Mouse (Mus musculus) midbrain, embryonic 13.5 days (tissue): ENCODE measurements around the gene Lpp. TPM values are rescaled to one million over a fixed set of nuclear protein-coding genes. Genes with fewer than 3 reads are reported as not detected.

Source experiments
- ATAC-seq: fragments of 200-750 bp; cut with Nextera tagmentation; 2 replicates; pipeline ENCODE4 v1.8.0; 2017; ENCODE audit warnings: mild to moderate bottlenecking, moderate TSS enrichment, moderate library complexity
- H3K27ac ChIP-seq: fragments of 300-500 bp; sonication (generic); 2 replicates; pipeline ENCODE4 v1.5.1; 2015; ENCODE audit warnings: inconsistent platforms, mild to moderate bottlenecking, moderate library complexity
- H3K27me3 ChIP-seq: fragments of 300-500 bp; sonication (generic); 2 replicates; pipeline ENCODE4 v1.6.1; 2015; ENCODE audit warnings: mild to moderate bottlenecking, inconsistent platforms
- H3K36me3 ChIP-seq: fragments of 300-500 bp; sonication (generic); 2 replicates; pipeline ENCODE4 v1.6.1; 2015; ENCODE audit warnings: mild to moderate bottlenecking, inconsistent platforms
- H3K4me1 ChIP-seq: fragments of 300-500 bp; sonication (generic); replicated peaks from 2 replicates; pipeline ENCODE4 v1.6.1; 2015; ENCODE audit warnings: inconsistent platforms
- H3K4me2 ChIP-seq: fragments of 300-500 bp; sonication (generic); replicated peaks from 2 replicates; pipeline ENCODE4 v1.6.1; 2015; ENCODE audit warnings: moderate library complexity, mild to moderate bottlenecking, inconsistent platforms
- H3K4me3 ChIP-seq: fragments of 300-500 bp; sonication (generic); replicated peaks from 2 replicates; pipeline ENCODE4 v1.5.1; 2015; ENCODE audit warnings: mild to moderate bottlenecking, inconsistent platforms
- H3K9ac ChIP-seq: fragments of 300-500 bp; sonication (generic); replicated peaks from 2 replicates; pipeline ENCODE4 v1.6.1; 2015; ENCODE audit warnings: mild to moderate bottlenecking, inconsistent platforms
- H3K9me3 ChIP-seq: fragments of 300-500 bp; sonication (generic); 2 replicates; pipeline ENCODE4 v1.6.1; 2016; ENCODE audit warnings: mild to moderate bottlenecking, inconsistent platforms
- WGBS: fragments of 180-500 bp; shearing (Covaris S2); methylation state at CpG from one replicate; pipeline ENCODE4 v1.1.7; 2015; 5-methylcytosine and 5-hydroxymethylcytosine counted together
- polyA plus RNA-seq: library from polyadenylated mRNA; unstranded; fragments of >200 nt; fragmentation: Nextera tagmentation; extraction: Ambion mirVana; gene quantifications from 2 replicates; pipeline ENCODE4 v1.2.1, GENCODE M21; 2015

Lpp gene
- polyA plus RNA-seq, 1 experiment from 2014 or later = 9.0 TPM

DNA sequence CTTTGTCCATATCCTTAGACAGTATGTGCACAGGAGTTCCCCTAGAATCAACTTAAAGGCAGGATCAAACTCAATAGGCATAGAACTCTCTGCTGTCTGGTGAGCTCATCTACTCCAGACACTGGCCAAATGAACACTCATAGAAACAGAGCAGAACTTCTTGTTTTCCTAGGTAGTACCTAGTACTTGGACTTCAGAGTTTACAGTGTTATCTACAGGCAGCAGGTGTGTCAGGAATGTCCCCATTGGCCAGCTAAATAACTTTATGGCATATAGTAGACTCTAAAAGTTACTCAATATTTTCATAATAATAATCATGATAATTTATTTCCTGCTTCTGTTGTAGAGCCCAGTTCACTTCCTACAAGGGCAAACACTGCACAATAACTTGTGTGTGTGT lies 16.8 kb upstream of the Lpp start:
- ATAC-seq = no peak
- H3K4me1 ChIP-seq = no peaks in the 10 kb centered on the region
- no peak overlapping the region for H3K9ac ChIP-seq
- H3K4me2 ChIP-seq = no peak overlapping the region
- no peak overlapping the region for H3K4me3 ChIP-seq
- no peaks in the 10 kb centered on the region for H3K36me3 ChIP-seq
- H3K27me3 ChIP-seq = no peaks in the 10 kb centered on the region
- no peaks in the 10 kb centered on the region for H3K9me3 ChIP-seq
- H3K27ac ChIP-seq = no peak overlapping the region

DNA sequence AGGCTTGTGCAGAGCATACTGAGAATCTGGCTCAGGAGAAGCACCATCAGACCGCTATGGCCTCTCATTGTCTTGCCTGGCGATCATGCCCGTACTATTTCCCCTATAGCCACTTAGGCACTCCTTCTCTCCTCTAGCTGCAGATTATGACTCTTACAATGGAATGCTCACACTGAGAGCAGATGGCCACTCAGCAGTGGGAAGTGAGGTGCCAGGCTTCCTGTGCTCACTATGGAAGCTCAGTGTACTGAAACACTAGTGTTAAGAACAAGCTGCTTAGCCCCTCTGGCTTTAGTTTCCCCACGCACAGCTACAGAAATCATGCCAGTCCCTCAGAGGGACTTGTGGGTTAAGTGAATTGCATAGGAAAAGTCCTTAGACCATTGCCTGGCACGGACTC lies 2.7 kb upstream of the Lpp start:
- H3K9me3 ChIP-seq = no peaks in the 10 kb centered on the region; the same call in 1 of the 2 replicates
- H3K27me3 ChIP-seq = 0 out of 2 replicates have a peak, but pooled peaks cover 3% of the 10 kb centered on the region
- ATAC-seq = no peak
- no peak overlapping the region for H3K4me3 ChIP-seq
- H3K27ac ChIP-seq = no peak overlapping the region
- no peak overlapping the region for H3K9ac ChIP-seq
- no peaks in the 10 kb centered on the region for H3K36me3 ChIP-seq
- peaks cover 12% of the 10 kb centered on the region for H3K4me1 ChIP-seq
- no peak overlapping the region for H3K4me2 ChIP-seq
- WGBS = 76% methylated on average over 5 of the region's 5 CpGs

DNA sequence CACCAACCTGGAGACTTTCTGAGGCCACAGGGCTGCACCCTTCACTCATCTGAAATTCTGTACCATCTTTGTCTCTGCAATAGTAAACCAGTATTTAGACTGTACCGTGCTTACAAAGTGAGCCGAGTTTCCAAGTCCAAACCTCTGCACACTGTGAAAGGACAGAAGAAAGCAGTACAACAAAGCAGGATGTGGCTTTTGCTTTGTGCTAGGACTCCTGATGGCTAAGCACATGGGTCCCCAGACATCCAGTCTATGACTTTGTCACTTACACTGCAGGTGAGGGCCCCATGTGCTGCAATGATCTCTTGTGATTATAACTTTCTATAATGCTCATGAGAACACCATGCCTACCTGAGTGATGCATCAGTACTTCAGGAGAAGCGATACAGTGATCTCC lies 2.2 kb upstream of the Lpp start:
- H3K4me1 ChIP-seq = peaks cover 12% of the 10 kb centered on the region
- H3K36me3 ChIP-seq = no peaks in the 10 kb centered on the region
- H3K9ac ChIP-seq = no peak overlapping the region
- 94% methylated on average over 3 of the region's 3 CpGs for WGBS
- H3K4me3 ChIP-seq = no peak overlapping the region
- no peak overlapping the region for H3K4me2 ChIP-seq
- H3K27ac ChIP-seq = no peak overlapping the region
- H3K27me3 ChIP-seq = 0 out of 2 replicates have a peak, but pooled peaks cover 3% of the 10 kb centered on the region
- no peak for ATAC-seq
- no peaks in the 10 kb centered on the region; the same call in 1 of the 2 replicates for H3K9me3 ChIP-seq

DNA sequence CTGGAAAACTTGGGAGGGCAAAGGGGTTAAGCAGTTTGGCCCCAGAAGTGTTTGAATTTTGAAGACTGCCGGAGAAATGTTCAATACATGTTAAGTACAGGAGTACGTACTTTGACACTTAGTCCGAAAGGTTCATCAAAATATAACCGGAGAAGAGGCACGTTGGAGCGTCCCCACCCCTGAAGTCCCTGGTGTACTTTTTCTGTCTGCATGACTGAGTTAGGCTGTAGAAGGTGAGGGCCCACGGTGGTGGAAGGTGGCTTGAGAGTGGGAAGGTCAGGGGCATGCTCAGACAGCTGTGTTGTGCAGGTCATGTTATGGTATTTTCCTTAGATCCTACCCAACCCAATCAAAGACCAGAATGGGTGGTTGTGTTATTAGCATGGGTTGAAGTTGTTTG lies 1.4 kb upstream of the Lpp start:
- no peak overlapping the region for H3K4me3 ChIP-seq
- H3K9ac ChIP-seq = no peak overlapping the region
- H3K9me3 ChIP-seq = no peaks in the 10 kb centered on the region; the same call in 1 of the 2 replicates
- H3K27me3 ChIP-seq = 0 out of 2 replicates have a peak, but pooled peaks cover 3% of the 10 kb centered on the region
- WGBS = 94% methylated on average over 7 of the region's 7 CpGs
- no peak for ATAC-seq
- no peak overlapping the region for H3K27ac ChIP-seq
- H3K36me3 ChIP-seq = no peaks in the 10 kb centered on the region
- H3K4me1 ChIP-seq = peaks cover 12% of the 10 kb centered on the region
- H3K4me2 ChIP-seq = no peak overlapping the region

DNA sequence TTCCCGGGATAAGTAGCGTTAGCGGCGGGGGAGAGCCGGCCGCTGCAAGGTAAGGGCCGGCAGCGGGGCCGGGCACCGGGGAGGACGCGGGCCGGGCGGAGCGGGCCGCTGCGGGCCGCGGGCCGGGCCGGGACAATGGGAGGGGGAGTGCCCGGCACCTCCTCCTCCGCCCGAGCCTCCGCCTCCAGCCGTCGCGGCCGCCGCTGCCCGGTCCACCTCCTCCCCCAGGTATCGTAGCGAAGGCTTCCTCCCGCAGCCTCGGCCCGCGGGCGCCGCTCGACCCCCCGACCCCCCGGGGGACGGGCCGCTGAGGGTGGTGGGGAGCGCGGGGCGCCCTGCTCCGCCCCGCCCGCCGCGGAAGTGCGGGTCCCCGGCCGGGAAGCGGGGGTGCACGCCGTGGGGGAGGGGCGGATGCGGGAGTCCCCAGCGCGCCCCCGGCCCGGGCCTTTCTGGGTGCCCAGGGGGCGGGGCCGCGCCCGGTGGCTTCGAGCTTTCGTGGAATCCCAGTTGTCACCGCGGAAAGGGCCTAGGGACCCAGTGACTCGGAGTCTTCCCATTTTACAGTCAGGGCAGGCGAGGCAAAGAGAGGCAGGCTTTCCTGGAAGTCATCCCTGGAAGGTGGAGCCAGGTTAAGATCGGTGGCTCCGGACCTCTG lies 376 bp downstream of the Lpp start:
- peaks cover 12% of the 10 kb centered on the region for H3K4me1 ChIP-seq
- peak overlapping the region; percentile 85 for H3K9ac ChIP-seq
- WGBS = under 1% methylated on average over 41 of the region's 76 CpGs
- H3K4me2 ChIP-seq = peak overlapping the region; percentile 84
- H3K27ac ChIP-seq = peak overlapping the region; percentile 73
- peak; percentile 16 for ATAC-seq
- no peaks in the 10 kb centered on the region for H3K36me3 ChIP-seq
- H3K27me3 ChIP-seq = 0 out of 2 replicates have a peak, but pooled peaks cover 3% of the 10 kb centered on the region
- H3K4me3 ChIP-seq = peak overlapping the region; percentile 82
- H3K9me3 ChIP-seq = no peaks in the 10 kb centered on the region

DNA sequence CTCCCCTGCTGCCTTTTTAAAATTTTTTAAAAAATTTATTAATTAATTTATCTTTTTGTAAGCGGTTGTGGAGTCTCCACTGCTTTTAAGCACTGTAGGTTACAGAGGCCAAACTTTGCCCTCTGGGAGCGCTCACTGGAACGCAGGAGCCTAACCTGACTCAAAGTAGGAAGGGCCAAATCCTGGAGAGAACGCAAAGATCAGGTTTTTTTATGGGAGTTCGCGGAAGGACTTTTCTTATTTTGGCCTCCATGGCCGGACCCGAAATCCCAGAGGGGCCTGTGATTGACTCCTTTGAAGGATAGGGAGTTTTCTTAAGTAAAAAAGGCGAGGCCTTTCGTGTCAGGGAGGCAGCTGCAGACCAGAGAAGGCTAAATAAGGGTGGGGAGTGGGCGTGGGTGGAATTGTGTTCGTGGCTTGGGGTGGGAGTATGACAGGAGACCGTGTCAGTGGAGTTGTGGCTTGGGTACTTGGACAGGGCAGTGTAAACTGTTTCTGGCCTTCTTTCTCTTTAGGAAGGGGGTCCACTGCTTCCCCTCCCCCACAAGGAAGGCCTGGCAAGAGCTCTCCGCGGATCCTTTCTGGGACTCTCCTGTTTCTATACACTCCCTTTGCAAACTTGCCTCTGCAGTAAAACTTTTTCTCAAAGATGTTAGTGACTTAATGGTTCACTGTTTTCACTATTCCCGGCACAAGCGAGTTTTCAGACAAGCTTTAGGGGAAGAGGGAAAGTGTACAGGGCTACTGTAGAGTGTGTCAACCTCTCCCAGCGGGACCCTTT lies 1.1 kb downstream of the Lpp start:
- WGBS = 15% methylated on average over 18 of the region's 18 CpGs
- ATAC-seq = no peak; the same call in 1 of the 2 replicates
- 0 out of 2 replicates have a peak, but pooled peaks cover 3% of the 10 kb centered on the region for H3K27me3 ChIP-seq
- peak overlapping the region; percentile 84 for H3K4me2 ChIP-seq
- no peak overlapping the region for H3K27ac ChIP-seq
- H3K9me3 ChIP-seq = no peaks in the 10 kb centered on the region
- H3K4me3 ChIP-seq = peak overlapping the region; percentile 82
- no peaks in the 10 kb centered on the region for H3K36me3 ChIP-seq
- peak overlapping the region; percentile 85 for H3K9ac ChIP-seq
- peaks cover 12% of the 10 kb centered on the region for H3K4me1 ChIP-seq

DNA sequence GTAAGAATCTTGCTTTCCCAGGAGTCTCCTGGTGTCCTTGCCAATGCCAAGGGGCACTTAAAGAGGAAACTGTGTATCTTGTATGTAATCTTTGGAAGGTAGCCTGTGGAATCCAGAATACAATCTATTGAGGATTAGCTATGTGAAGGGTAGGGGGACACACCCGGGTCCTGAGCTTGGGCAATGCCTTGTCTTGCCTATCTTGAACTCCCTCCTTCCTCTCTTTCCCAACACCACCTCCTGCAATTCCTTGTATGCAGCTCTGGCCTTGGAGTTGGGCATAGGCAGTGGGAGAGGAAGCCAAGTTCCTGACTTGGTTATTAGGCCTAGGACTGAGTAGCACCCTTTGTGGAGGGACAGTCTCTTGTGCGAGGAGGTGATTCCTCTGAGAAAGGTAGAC lies 1.8 kb downstream of the Lpp start:
- WGBS = 89% methylated on average over 2 of the region's 2 CpGs
- Histone ChIP-seq H3K27me3 (0 out of 2 replicates have a peak, but pooled peaks cover 3% of the 10 kb centered on the region), H3K9me3 (no peaks in the 10 kb centered on the region), H3K4me1 (peaks cover 12% of the 10 kb centered on the region), H3K9ac (no peak overlapping the region), H3K4me3 (0 out of 2 replicates have a peak overlapping the region, but pooled peaks have one; percentile 82), H3K4me2 (peak overlapping the region; percentile 84), H3K36me3 (no peaks in the 10 kb centered on the region), H3K27ac (no peak overlapping the region)
- no peak for ATAC-seq

DNA sequence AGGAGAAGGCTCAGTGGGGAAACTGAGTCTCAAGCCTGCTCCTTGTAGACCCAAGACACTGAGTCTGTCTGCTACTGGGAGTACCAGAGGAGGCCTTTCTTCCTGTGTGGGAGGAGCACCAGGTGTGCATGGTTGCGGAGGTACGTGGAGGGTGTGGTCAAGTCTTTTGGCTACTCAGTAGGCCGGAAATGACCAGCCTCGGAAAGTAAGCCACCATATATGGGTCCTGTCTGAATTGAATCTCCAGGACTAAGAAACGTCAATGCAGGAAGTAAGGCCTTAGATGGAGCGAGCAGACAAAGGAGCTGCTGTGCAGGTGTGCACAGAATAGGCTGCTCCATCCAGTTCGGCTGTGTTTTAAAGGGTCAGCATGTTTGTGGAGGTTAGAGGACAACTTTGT lies 3.2 kb downstream of the Lpp start:
- Histone ChIP-seq H3K27ac (no peak overlapping the region), H3K9ac (no peak overlapping the region), H3K27me3 (no peaks in the 10 kb centered on the region), H3K36me3 (no peaks in the 10 kb centered on the region), H3K4me3 (no peak overlapping the region), H3K9me3 (no peaks in the 10 kb centered on the region), H3K4me2 (no peak overlapping the region), H3K4me1 (peaks cover 12% of the 10 kb centered on the region)
- no peak for ATAC-seq
- 93% methylated on average over 7 of the region's 7 CpGs for WGBS

DNA sequence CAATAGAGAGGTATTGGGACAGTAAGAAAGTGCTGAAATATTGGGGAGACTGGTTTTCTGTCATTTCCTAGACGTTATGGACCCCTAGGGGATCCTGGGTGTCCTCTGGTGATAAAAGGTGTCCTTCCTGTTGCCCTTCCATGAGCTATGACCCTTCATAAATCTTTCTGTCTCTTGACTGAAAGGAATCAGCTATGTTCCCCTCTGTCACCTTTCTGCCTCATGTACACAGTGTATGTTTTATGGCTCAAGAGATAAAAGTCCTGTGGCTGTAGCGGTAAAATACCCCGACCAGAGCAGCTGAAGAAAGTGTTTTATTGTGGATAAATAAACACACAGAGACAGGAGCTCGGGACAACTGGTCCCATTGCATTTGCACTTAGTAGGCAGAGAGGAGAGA lies 5.2 kb downstream of the Lpp start:
- Histone ChIP-seq H3K4me3 (no peak overlapping the region), H3K9ac (no peak overlapping the region), H3K4me1 (peaks cover 12% of the 10 kb centered on the region), H3K27me3 (no peaks in the 10 kb centered on the region), H3K4me2 (no peak overlapping the region), H3K27ac (no peak overlapping the region), H3K9me3 (no peaks in the 10 kb centered on the region), H3K36me3 (no peaks in the 10 kb centered on the region)
- ATAC-seq = no peak
- 83% methylated on average over 4 of the region's 4 CpGs for WGBS

DNA sequence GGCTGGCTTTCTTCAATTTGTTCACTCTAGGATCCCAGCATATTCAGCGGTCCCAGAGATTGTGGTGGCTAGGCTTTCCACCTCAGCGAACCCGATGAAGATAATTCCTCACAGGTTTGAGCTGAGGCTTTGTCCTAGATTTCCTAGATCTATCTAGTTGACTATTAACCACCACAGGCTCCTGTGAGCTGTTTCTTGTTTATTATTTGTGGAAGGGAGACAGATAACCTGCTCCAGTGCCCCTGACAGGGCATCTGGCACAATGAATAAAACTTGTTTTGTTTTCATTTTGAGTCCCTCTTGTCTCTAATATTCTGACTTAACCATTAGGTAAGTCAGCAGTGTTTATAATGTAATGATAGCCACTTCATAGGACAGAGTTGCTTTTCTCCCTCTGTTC lies 5.6 kb downstream of the Lpp start:
- no peaks in the 10 kb centered on the region for H3K27me3 ChIP-seq
- ATAC-seq = no peak
- H3K9me3 ChIP-seq = no peaks in the 10 kb centered on the region
- H3K4me2 ChIP-seq = no peak overlapping the region
- H3K9ac ChIP-seq = no peak overlapping the region
- H3K4me1 ChIP-seq = peaks cover 11% of the 10 kb centered on the region
- H3K27ac ChIP-seq = no peak overlapping the region
- no peak overlapping the region for H3K4me3 ChIP-seq
- 91% methylated on average over 3 of the region's 3 CpGs for WGBS
- H3K36me3 ChIP-seq = no peaks in the 10 kb centered on the region

DNA sequence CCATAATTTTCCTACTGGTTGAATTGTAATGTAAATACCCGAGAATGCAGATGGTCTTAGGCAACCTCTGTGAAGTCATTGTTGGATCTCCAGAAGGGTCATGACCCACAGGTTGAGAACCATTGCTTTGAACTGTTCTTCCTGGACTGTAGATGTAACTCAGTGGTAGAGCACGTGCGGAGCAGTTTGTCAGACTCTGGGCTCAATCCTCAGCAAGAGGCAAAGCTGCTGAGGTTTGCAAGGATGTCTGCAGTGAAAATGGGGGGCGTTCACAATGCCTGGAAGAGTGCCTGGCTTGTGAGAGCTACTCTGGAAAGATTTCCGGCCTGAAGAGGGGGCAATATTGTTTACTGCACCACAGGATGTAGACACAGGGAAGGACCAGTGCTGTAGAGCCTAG lies 6.2 kb downstream of the Lpp start:
- H3K4me3 ChIP-seq = no peak overlapping the region
- H3K27ac ChIP-seq = no peak overlapping the region
- no peak overlapping the region for H3K9ac ChIP-seq
- ATAC-seq = no peak
- 76% methylated on average over 5 of the region's 5 CpGs for WGBS
- no peaks in the 10 kb centered on the region for H3K27me3 ChIP-seq
- no peak overlapping the region for H3K4me2 ChIP-seq
- no peaks in the 10 kb centered on the region for H3K36me3 ChIP-seq
- H3K9me3 ChIP-seq = no peaks in the 10 kb centered on the region
- H3K4me1 ChIP-seq = peaks cover 4% of the 10 kb centered on the region

DNA sequence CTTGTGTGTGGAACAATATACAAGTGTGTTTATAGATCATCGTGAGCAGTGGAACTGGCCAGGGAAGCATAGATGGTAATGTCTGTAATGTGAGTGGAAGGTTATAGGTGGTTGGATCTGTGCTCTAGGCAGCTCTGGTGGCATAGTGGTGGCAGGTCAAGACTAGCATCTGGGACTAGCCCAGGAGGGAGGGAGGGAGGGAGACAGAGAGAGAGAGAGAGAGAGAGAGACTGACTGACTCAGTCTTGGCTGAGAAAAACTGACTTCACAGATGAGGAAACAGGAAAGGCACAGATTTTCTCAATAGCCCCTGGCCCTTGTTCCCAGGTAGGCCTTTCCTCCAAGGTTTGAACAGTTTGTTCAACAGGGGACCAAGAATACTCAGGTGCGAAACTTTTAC lies 7.5 kb downstream of the Lpp start:
- WGBS = 100% methylated on average over 2 of the region's 2 CpGs
- H3K36me3 ChIP-seq = no peaks in the 10 kb centered on the region
- H3K4me3 ChIP-seq = no peak overlapping the region
- no peaks in the 10 kb centered on the region for H3K4me1 ChIP-seq
- no peak overlapping the region for H3K4me2 ChIP-seq
- no peaks in the 10 kb centered on the region for H3K9me3 ChIP-seq
- ATAC-seq = no peak
- no peak overlapping the region for H3K9ac ChIP-seq
- H3K27me3 ChIP-seq = no peaks in the 10 kb centered on the region
- no peak overlapping the region for H3K27ac ChIP-seq
